Mouse (Mus musculus): ENCODE measurements at regions not wholly inside any gene's neighbourhood (a gene's known extent, or its start where the extent isn't known, plus 50 kb on each side); places are given as distances from the start of the nearest gene placed in this dataset.

DNA sequence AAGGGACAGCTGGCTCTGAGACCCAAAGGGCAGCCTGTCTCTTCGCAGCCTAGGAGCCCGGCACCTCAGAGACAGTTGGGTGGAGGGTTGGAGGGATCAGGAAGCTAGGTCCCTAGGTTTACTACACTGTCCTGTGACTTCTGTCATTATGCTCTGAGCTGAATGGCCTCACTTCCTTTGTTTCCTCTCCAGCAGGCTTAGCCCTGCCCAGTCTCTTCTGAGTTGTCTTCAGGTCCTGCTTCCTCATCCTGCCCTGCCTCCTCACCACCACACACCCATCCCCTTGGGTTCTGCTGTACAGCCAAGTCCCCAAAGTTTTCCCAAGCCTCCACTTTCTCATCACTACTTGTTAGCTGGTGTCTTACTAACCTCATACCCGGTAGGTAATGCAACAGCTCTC, 122.7 kb upstream of the Ccdc122 start:
- no peak for DNase-seq

DNA sequence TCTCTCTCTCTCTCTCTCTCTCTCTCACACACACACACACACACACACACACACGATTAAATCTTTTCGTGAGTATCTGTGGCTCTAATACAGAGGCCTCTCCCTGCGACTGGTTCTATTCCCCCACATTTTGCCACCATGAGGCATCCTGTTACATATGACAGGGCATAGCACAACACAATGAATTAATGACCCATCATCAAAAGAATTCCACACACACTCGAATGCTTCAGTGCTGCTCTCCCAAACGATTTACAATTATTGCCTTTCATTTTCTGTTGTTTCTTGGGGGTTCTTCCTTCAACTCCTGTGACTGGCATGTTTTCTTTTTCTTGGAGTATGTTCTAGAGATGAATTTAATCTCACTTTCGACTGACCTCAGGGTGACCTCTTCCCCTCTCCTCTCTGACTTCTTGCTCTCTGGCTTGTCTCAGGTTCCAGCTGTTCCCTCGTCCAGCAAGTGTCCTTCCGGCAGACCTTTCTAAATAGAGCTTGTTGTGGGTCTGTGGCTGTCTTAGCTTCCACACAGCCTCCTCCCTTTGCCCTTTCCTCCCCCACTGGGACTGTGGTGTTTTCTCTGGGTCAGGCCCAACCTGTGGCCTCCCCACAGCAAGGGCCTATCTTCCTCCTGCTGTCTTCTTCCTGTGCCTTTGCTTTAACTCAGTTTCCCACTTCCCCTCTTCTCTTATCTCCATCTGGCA, 124.1 kb upstream of the Ccdc122 start:
- peak; percentile 65 for DNase-seq

DNA sequence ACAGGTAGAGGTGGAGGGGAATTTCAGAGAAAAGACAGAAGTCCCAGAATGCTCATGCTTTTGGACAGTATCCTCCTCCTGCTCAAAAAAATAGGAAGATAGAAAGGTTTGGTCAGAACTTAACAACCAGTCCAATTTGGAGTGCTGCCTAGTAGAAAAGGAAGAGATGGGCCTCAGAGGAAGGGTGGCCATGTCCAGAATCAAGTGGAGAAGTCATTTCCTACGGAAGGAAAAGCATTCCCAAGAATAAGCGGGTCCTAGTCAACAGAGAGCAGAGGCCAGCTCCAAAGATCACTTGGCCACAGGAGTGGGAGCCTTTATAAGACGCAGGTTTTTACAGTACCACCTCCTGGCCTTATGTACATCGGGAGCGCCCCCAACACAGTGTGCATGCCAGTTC, 125.3 kb upstream of the Ccdc122 start:
- DNase-seq, result no peak

DNA sequence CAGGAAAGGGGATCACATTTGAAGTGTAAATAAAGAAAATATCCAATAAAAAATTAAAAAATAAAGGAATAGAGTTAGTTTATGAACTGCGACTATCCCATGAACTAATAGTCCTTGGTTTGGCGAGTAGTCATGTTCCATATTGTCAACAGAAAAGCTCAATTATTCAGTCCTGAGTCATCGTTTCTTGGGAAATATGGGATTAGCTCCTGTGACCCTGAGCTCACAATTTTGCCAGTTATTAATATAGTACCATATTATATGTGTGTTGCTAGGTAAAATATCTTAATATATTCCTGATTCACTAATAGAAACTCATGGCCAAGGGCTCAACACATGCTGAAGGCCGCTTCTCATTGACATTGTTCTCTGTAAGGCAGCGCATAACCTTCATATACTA, 126.4 kb upstream of the Ccdc122 start:
- DNase-seq, result no peak

DNA sequence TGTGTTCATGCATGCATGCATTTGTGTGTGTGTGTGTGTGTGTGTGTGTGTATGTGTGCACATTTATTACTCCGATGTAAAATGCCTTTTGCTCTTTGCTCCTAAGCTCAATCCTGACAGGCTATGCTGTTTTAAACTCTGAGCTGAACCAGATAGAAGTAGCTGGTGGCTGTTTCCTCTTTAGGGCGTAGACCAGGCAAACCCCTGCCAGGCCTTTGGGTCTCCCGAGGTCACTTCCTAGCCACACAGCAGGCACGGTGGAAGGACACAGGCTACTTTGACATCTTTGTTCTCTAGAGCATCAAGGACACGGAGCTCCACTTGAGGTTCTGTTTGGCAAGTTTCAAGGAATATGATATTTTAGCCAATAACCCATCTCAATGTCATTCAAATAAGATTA, 128.6 kb upstream of the Ccdc122 start:
- peak; percentile 36 for DNase-seq

DNA sequence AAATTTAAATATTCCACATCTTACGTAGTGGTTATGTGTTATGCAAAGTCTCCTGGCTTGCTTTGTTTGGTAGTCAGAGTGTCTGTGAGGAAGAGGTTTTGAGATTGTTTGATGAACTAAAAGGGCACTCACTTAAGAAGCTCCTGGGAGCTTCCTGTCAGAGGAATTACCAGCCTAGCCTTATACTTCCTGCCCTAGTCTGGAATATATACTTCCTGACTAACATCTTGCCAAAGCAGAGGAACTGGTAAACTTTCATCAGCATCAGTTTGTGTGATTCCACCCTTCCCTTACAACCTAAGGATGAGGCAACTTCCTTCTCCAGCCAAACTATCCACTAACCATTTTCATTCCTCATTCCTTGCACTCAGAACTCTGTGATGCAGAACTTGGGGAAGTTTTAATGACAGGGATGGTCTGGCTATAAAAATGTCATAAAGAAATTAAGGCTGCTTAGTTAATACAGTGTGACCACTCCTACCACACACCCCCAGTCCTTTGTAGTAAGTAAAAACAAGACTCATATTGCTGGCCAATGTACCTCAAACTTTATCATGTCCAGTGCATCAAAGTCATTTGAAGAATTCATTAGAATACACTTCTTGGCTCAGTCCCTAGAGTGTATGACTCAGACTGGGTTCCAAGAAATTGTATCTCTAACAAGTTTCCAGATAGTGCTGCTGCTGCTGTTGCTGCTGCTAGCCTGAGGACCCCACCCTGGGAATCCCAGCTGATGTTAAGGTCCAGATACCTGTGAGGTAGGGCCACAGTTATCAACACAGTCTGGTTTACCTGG, 133.4 kb upstream of the Ccdc122 start:
- no peak for DNase-seq

DNA sequence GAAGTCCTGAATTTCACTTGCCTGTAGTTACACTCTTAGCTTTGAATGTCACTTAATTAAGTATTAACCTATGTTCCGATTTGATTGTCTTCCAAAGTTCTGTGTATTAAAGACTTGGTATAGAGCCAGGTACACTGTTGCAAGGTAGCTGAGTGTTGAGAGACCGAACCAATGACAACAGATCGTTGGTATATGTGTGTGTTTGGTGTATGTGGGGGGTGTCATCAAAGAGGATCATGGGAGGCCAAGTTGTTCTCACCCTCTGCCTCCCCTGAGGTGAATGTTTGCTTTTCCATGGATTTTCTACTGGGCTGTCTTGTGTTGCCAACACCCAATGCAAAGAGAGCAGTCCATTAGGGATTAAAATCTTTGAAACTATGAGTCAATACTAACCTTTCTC, 135.1 kb upstream of the Ccdc122 start:
- DNase-seq, result no peak

DNA sequence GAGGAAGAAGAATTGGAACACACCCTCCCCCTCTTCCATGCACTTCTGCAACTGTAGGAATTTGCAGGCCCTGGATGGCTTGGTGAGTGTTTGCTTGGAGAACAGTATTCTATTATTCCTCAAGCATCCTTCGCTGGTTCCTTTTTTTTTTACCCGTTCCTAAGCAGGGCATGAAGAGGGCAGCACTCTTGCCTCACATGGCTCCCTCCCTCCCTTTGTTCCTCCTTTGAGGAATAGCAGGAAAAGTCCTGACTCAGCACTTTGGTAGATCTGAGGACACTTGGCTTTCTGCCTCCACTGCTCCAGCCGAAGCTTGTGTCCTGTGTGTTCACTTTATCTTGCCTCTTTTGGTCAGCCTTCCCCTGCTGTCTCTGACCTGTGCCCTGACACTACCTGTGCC, 137.2 kb upstream of the Ccdc122 start:
- peak; percentile 46 for DNase-seq

DNA sequence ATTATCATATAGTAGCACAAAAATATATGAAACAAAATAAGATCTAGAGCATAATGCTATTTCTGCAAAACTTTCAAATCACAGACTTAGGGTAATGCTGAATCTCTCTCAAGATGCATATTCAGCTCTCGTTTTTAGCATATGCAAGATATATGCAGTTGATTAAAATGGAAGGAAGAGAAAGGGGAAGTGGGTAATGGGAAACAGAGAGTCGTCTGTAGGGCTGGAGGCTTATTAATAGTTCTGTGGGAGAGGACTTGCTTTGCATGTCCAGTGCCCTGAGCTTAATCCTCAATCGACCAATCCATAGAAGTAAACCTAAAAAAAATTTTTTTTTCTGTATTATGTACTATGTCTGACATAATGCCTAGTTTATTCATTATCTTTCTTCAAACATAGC, 148.9 kb upstream of the Ccdc122 start:
- no peak for DNase-seq

DNA sequence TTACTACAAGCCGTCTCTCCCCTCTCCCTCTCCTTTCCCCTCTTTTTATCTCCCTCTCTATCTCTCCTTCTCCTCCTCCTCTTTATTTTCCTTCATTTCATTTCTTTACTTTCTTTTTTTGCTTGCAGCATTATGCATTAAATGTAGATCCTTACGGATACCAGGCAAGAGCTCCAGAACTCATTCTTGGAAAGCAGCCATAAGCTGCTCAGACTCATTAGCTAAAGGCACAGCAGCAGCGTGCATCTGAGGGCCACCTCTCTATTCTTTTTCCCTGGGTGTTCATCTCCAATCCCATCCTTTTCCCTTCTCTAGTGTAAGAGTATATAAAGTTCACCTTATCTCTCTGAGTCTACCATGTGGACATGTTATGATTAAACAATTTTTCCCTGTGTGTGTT, 149.4 kb upstream of the Ccdc122 start:
- DNase-seq, result no peak

DNA sequence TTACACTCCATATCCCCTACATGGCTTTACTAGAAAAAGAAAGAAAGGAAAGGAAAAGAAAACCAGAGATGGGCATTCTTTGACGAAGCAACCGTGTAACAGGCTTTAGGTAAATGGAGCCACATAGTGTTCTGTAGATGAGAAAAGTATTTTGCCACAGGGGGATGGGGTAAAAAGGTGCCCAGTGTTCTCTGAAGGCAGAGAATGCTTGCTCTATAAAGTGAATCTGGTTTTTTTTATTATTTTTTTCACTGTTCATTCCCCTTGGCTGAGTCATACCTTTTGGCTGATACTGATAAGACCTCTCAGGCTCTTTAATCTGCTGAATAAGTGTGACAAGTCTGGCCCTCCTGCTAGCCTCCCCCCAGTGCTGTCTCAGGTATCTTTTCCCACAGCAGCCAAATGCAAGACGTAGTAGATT, 153.3 kb upstream of the Ccdc122 start:
- peak; percentile 19 for DNase-seq

DNA sequence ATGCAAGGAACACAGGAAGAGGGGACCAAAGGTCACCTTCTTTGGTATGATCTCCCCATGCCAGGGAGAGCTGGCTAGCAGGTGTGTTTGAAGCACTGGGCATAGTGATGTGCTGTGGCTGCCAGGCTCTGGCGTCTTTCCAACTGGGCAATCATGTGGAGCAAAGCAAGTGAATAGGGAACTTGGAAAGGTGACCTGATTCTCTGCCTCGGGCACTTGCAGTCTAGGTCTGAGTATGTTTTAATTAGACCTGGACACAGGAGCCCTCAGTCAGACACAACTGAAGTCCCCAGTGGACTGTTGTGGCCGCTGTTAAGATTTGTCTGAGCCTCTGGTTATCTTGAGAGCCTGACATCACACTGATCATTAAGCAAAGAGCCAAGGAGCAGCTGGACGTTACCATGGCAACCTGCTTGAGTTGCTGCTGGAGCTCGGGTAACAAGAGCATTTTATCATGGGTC, 153.8 kb upstream of the Ccdc122 start:
- DNase-seq, result peak; percentile 96

DNA sequence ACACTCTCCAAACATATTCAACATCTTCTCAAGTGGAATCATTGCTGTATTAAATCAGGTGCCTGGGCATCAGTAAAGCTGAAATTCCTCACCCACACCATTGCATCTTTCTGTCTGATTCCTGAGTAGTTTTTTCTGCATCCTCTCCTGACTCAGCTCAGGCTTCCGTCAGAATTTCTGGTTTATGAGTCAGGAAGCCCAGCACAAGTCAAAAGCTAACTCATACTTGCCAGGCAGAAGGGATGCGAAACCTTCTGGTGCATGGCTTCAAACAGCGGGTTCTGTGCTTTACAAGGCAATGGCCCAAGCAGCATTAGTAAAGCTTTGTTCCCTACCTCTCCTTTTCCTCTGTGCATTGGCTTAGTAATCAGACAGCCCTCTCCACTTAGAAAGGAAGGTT, 155.7 kb upstream of the Ccdc122 start:
- no peak for DNase-seq

DNA sequence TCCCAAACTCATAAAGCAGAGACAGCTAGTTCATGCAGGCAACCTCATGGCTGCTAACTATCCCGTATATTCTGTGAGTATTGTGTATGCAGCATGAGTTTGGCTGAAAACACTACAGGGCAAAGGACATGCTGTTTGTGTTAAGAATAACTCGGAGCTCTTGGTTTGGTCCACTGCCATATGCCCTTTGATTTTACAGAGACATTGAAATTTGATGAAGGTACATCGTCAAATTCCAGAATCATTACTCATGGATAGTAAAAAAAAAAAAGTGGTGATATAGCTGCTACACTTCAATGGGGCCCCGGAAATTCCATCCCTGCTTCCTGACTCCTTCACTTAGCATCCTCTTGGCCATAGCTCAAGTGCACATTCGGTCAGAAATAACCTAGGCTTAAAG, 159.3 kb upstream of the Ccdc122 start:
- DNase-seq, result peak; percentile 87

DNA sequence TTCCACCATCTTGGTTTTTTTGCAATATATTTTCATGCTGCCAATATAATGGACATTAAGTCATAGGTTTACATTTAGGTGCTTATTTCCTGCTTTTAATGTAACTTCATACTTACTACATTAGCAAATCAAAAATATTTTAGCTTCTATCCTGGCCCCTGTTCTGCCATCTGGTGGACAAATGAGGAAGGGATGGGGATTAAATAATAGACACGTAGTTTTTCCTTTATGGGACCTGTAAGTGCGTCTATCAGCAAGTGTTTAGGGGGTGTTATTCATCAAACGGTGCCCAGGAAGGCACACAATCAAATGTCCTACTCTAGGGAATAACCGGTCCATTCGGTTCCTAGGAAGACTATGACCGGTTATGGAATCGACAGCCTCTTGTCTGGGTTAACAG, 160.6 kb upstream of the Ccdc122 start:
- peak; percentile 88 for DNase-seq

DNA sequence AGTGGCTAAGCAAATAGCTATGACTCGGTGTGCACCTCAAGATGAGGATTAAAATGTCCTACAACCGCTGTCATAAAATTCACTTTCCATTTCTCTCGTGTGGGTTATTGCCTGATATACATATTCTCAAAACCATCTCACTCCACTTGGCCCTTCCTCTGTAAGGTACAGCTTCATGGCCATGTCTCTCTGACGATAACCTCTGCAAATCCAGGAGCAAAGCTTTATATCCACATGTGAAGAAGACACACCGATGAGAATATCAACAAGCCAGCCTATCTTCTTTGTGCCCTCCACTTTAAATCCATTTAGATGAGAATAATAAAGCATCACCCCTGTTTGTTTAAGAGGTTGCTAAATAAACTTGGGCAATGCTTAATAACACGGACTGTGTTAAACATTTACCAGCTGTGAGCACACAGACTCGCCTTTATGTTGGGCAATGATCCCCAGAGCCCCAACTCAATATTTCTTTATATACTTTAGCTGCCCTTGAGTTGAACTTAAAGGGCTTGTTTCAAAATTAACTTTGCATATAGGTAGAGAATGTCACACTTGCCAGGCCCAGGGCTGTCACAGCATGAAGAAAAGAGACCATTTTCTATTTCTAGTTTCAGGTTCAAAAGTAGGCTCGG, 161.2 kb upstream of the Ccdc122 start:
- peak; percentile 39 for DNase-seq

DNA sequence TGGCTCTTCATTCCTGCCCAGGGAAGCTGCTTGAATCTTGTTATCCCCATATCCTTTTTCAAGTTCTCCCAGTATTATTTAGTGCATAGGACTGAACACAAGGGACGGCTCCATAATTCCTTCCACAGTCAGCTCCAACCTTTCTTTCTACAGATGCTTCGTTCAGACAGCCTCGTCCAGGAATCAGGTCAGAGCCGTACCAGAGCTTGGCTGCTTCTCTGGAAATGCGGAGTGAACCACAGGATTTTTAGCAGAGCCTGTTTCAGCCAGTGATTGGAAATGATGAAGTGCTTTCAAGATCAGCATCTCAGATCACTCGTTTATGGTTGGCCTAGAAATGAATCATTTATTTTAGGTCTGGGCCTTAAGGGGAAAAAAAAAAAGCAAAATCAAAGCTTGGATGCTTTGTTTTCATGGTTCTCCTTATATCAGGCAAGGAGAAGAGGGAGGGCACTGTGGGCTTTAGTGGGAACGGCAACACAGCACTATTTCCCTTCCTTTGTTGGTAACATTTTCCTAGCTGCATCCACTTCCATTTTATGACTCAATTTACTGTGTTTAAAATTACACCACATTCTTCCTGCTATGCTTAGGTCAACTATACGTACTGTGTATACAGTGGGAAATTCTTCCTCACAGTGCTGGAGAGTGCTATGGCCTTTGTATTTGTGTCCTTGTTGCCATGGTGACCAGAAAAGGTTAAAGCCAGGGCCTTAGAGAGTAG, 161.9 kb upstream of the Ccdc122 start:
- peak; percentile 35 for DNase-seq

DNA sequence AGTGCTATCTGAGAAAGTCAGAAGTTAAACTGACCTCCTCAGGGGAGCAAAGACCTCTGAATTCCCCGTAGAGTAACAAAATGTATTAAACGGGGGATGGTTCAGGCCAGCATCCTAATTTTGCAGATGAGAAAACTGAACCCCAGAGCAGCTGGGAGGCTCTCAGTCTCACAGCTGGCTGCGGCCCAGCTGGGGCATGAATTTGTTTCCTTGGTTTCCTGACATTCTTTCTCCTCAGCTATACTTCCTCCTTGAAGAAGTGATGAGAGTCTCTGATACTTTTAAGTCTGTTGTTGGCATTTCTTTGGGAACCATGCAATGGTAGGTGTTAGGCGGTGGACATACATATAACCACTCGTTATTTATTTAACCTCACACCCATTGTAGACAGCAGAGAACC, 162.9 kb upstream of the Ccdc122 start:
- DNase-seq, result no peak

DNA sequence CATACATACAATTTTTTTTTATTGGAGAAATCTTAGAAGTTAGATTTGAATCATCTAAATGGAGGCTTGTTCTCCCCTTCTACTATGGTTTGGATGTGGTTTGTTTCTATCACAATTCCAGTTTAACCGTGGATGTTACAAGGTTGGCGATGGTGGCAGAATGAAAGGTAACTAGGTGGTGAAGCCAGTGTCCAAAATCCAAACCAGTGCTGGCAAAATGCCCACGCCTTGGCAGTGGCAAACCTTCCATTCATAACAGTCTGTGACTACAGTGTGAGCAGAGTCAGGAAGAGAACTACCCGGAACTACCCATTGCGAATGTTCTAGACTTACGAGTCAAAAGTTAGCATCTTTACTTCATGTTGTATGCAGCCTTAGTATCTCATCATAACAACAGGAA, 163.6 kb upstream of the Ccdc122 start:
- peak; percentile 57 for DNase-seq

DNA sequence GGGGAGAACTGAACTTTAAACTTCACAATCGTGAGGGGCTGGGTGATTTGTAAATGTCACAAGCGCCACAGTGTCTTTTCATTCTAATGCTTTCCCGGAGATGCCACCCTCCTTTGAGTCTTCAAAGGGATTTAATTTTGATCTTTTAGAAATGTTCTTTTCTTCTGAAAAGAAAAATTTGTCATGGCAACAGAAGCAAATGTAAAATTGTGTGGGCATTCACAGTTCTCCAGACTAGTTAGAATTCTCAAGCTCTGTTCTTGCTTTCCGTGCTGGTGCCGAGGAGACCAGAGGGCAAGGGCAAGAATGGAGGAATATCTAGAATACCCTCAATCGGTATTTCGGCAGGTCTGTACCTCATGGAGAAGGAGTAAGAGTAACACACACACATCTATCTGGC, 164.1 kb upstream of the Ccdc122 start:
- no peak for DNase-seq

DNA sequence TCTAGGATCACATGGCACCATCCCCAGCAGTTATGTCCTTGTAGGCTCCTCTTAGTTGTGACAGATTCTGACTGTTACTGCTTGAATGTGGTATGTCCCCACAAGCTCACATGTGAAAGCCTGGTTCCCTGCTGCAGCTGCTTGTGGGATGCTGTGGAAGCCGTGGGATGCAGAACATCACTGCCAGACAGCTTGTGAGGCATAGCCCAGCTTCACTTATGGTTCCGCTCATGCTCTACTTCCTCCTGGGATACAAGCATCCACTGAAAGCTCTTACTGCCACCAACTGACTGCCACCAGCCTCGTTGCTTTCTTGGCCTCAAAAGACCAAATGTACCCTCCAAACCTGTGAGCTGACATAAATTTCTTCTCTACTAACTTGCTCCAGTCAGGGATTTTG, 167.7 kb upstream of the Ccdc122 start:
- no peak for DNase-seq

DNA sequence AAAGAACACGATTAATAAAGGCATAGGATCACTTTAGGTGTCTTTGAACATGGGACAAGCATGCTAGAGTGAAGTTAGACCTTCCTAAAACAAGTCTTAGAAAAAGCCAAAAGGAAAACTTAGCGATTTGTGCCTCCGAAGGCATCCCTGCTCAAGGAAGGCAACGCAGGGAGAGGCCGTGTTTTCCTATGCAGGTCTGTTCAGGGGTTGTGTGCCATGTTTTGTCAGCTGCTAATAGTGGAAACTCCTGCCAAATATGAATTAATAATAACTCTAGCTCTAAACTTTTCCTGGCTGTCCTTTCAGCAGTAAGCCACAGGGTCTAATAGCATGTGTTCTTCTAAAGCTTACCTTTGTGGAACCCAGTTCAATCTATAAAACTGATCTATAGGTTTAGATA, 168.4 kb upstream of the Ccdc122 start:
- DNase-seq, result no peak

DNA sequence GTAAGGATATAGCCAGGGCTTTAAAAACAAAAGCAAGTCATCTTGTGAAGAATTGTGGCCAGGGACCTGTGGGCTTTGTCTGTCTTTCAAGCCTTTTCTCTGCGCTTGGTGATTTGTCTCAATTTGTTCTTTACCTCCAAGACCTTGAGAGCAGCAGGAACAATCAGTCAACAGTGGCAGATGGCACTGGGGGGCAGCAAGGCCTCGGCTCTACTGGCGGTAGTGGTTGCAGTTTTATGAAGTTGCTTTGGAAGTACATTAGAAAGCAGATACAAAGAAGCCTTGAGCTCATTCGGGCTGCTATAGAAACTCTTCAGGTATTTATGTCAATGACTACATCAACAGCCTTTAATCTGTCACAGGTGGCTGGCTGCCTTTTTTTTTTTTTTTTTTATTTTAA, 171.9 kb upstream of the Ccdc122 start:
- DNase-seq, result no peak
